In the genomic region with DNA sequence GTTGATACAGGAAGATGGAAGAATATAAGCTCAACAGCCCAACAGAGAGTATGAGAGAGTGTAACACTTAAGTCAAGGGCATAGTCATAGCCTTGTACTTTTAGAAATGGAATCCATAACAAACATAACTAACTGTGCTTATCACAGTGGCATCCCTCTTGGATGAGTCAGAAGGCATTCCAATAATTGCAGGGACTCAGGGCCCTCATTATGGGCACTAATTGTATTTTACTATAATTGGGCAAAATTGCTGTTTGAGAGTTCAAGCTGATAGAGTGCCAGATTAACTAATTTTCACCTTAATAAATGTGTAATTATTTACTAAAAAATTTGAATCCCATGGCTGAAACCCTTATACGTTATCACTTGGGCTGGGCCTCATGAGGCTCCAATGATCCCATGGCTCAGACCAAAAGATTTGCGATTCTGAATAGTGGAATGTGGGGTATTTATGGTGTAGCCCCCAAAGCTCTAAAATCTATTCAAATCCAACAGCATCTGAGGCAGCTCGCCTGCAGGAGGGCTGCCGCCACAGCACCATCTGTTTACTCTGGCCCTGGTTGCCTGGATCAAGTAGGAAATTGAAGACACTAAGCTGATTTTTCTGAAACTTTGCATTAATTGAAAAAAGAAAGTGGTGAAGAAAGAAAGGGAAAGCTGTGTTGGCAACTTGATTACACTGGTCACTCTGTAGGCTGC, we compare ENCODE assay signal across 23 mouse cellular contexts.
DNase-seq lines count a peak whose midpoint lies in the region; ATAC-seq and TF ChIP-seq lines count a peak whose summit lies in the region.
"Had no signal": no experiment of that assay in that cellular context is flagged by ENCODE, and none has a peak within 500 bp of the region (broad histone marks: within the 10 kb centered on the region; RNA-seq: fewer than 3 reads in every experiment).

No protein-coding gene starts in this region.

- DNase-seq in cerebellum, postnatal 14 days: peak; percentile 20 to 42
- DNase-seq in cerebellum, adult 9-11 months: no peak
- no peak for DNase-seq in layer of hippocampus, adult 2 months (ENCODE audit: low spot score in 2 of 2)
- no peak for DNase-seq in layer of hippocampus, adult 9-11 months
- peak; percentile 6 for DNase-seq in midbrain, embryonic 14.5 days
- DNase-seq in midbrain, embryonic 10.5 days (ENCODE audit: low spot score): no peak
- DNase-seq in kidney, postnatal 4 days: no peak
- DNase-seq: adrenal gland, postnatal 25 days; cerebellum, adult 11-12 months; gastrocnemius, postnatal 25 days; heart, adult 18-20 months; heart, postnatal 10 days; kidney, postnatal 36 days; lung, postnatal 4 days; right cerebral cortex, adult 18-20 months; thymus, adult 2 months; thymus, postnatal 4 days had no signal

- H3K36me3 ChIP-seq in midbrain, embryonic 14.5 days (ENCODE audit: control insufficient read depth, insufficient read depth, low read length): no peaks in the 10 kb centered on the region
- H3K36me3 ChIP-seq in midbrain, embryonic 10.5 days: no peaks in the 10 kb centered on the region
- no peaks in the 10 kb centered on the region for H3K36me3 ChIP-seq in forebrain, embryonic 16.5 days (ENCODE audit: control insufficient read depth, insufficient read depth)
- H3K36me3 ChIP-seq: heart, embryonic 12.5 days; hindbrain, embryonic 10.5 days; kidney, embryonic 15.5 days had no signal

- H3K9ac ChIP-seq in midbrain, embryonic 14.5 days (replicated peaks; ENCODE audit: low read length): no peak overlapping the region
- no peak overlapping the region for H3K9ac ChIP-seq in forebrain, embryonic 16.5 days (replicated peaks; ENCODE audit: low read depth, low read length)
- H3K9ac ChIP-seq: heart, embryonic 12.5 days; kidney, embryonic 15.5 days had no signal

- H3K27ac ChIP-seq in layer of hippocampus, adult 2 months: no peak overlapping the region
- no peak overlapping the region for H3K27ac ChIP-seq in midbrain, embryonic 14.5 days (replicated peaks; ENCODE audit: low read depth, low read length)
- no peak overlapping the region for H3K27ac ChIP-seq in midbrain, embryonic 10.5 days (replicated peaks)
- no peak overlapping the region for H3K27ac ChIP-seq in forebrain, embryonic 16.5 days (ENCODE audit: low read length)
- H3K27ac ChIP-seq: hindbrain, embryonic 10.5 days; kidney, embryonic 15.5 days; stomach, postnatal 0 days had no signal

- 50% methylated on average over 4 of the region's 4 CpGs for WGBS in midbrain, embryonic 14.5 days
- 49% methylated on average over 4 of the region's 4 CpGs for WGBS in midbrain, embryonic 10.5 days
- 29% methylated on average over 4 of the region's 4 CpGs for WGBS in forebrain, embryonic 16.5 days

- no peaks in the 10 kb centered on the region for H3K4me1 ChIP-seq in midbrain, embryonic 14.5 days (ENCODE audit: control insufficient read depth, insufficient read depth, low read length)
- H3K4me1 ChIP-seq in midbrain, embryonic 10.5 days: no peaks in the 10 kb centered on the region
- H3K4me1 ChIP-seq in forebrain, embryonic 16.5 days (replicated peaks; ENCODE audit: control insufficient read depth, insufficient read depth, low read length): 0 out of 2 replicates have a peak, but pooled peaks cover 2% of the 10 kb centered on the region
- H3K4me1 ChIP-seq: heart, embryonic 12.5 days; hindbrain, embryonic 10.5 days; kidney, embryonic 15.5 days had no signal

- H3K4me2 ChIP-seq in midbrain, embryonic 14.5 days (ENCODE audit: low read length): no peak overlapping the region
- H3K4me2 ChIP-seq in forebrain, embryonic 16.5 days (ENCODE audit: low read length): no peak overlapping the region
- H3K4me2 ChIP-seq: heart, embryonic 12.5 days; kidney, embryonic 15.5 days had no signal

- H3K27me3 ChIP-seq in midbrain, embryonic 14.5 days (ENCODE audit: control insufficient read depth, insufficient read depth, low read length): no peaks in the 10 kb centered on the region
- no peaks in the 10 kb centered on the region for H3K27me3 ChIP-seq in midbrain, embryonic 10.5 days (ENCODE audit: low read depth, poor library complexity, severe bottlenecking)
- no peaks in the 10 kb centered on the region for H3K27me3 ChIP-seq in forebrain, embryonic 16.5 days (replicated peaks; ENCODE audit: control insufficient read depth, insufficient read depth, low read length)
- H3K27me3 ChIP-seq: heart, embryonic 12.5 days; kidney, embryonic 15.5 days had no signal

- H3K4me3 ChIP-seq in layer of hippocampus, adult 2 months: no peak overlapping the region
- H3K4me3 ChIP-seq in midbrain, embryonic 14.5 days (replicated peaks; ENCODE audit: low read depth, low read length): no peak overlapping the region
- H3K4me3 ChIP-seq in midbrain, embryonic 10.5 days: no peak overlapping the region
- no peak overlapping the region for H3K4me3 ChIP-seq in forebrain, embryonic 16.5 days (replicated peaks; ENCODE audit: low read length)
- H3K4me3 ChIP-seq: heart, embryonic 12.5 days; hindbrain, embryonic 10.5 days; kidney, embryonic 15.5 days had no signal

- peak; percentile 32 for TF ChIP-seq CTCF in layer of hippocampus, adult 2 months (conservative IDR thresholded peaks at IDR 0.05)

- H3K9me3 ChIP-seq in midbrain, embryonic 14.5 days (ENCODE audit: control insufficient read depth, low read length): no peaks in the 10 kb centered on the region
- H3K9me3 ChIP-seq in midbrain, embryonic 10.5 days (replicated peaks): no peaks in the 10 kb centered on the region
- H3K9me3 ChIP-seq in forebrain, embryonic 16.5 days (ENCODE audit: control insufficient read depth, low read length): no peaks in the 10 kb centered on the region
- H3K9me3 ChIP-seq: heart, embryonic 12.5 days; hindbrain, embryonic 10.5 days; kidney, embryonic 15.5 days had no signal

- ATAC-seq in midbrain, embryonic 14.5 days (ENCODE audit: low FRiP score, low TSS enrichment): no peak
- peak; percentile 88 for ATAC-seq in forebrain, embryonic 16.5 days
- ATAC-seq: intestine, postnatal 0 days had no signal

Comparison
In these comparisons a context has a peak if more than half of its experiments do, and no peak if none do; other contexts are left out.
1. DNase-seq: peak in cerebellum, postnatal 14 days (2 of 2) and midbrain, embryonic 14.5 days (single experiment); none in cerebellum, adult 9-11 months (single experiment), layer of hippocampus, adult 2 months (0 of 2), layer of hippocampus, adult 9-11 months (single experiment), midbrain, embryonic 10.5 days (single experiment) and kidney, postnatal 4 days (0 of 2).